Mouse (Mus musculus) adrenal gland, postnatal 4 days (tissue): ENCODE results near the gene 4930470P17Rik. TPM values are rescaled to one million over a fixed set of nuclear protein-coding genes. Genes with fewer than 3 reads are reported as not detected.

ENCODE experiments used
- total RNA-seq, 2 experiments: library from RNA; stranded (reverse); gene quantifications; 2 replicates each; pipeline ENCODE4 v1.2.3; 2021

4930470P17Rik gene
- total RNA-seq, 2 experiments from 2014 or later, result not detected

Other genes with a start within 250 kb of the 4930470P17Rik start
- 1 to 10 TPM in 1 of 2 experiments, under 1 TPM in 1; 0.48 to 1.2 TPM for gene Bcas1, start 174.2 kb downstream of the 4930470P17Rik start, total RNA-seq
- gene Pfdn4, start 105.6 kb downstream of the 4930470P17Rik start, total RNA-seq, result 10 to 100 TPM; 20.9 to 24.6 TPM
- 1 to 10 TPM in 1 of 2 experiments, not detected in 1; 3.0 TPM for gene Cyp24a1, start 104.9 kb downstream of the 4930470P17Rik start, total RNA-seq
- 1 to 10 TPM; 1.7 to 1.9 TPM for gene Dok5, start 129.8 kb upstream of the 4930470P17Rik start, total RNA-seq